Mouse (Mus musculus) adrenal gland, adult 8-10 months (tissue): ENCODE measurements around the gene Lst1. TPM values are rescaled to one million over a fixed set of nuclear protein-coding genes. Genes with fewer than 3 reads are reported as not detected.

Source experiments
- DNase-seq: peaks from one replicate; pipeline ENCODE4 v3.0.0; 2022
- total RNA-seq, 4 experiments: library from RNA; stranded (reverse); gene quantifications; 2 replicates each; pipeline ENCODE4 v1.2.4; 2022

Lst1 gene
- total RNA-seq, 4 experiments from 2014 or later = 4.7 to 11.3 (median 8.2) TPM

GRCm38 (mm10) chr17:35185639-35186611, 2.3 kb downstream of the Lst1 start:
- no peak for DNase-seq

- DNase-seq = no peak
Measured at GRCm38 (mm10) chr17:35180093-35180492, 8.1 kb downstream of the Lst1 start.

- peak; percentile 61 for DNase-seq
Measured at GRCm38 (mm10) chr17:35178528-35178927, 9.7 kb downstream of the Lst1 start.

- DNase-seq = no peak
Measured at GRCm38 (mm10) chr17:35175968-35176367, 12.3 kb downstream of the Lst1 start, which contains the start of gene Aif1. Gene Aif1 (minus strand): TSS chr17:35176068.

GRCm38 (mm10) chr17:35175382-35175781, 12.9 kb downstream of the Lst1 start:
- DNase-seq = no peak

- DNase-seq = no peak
Measured at GRCm38 (mm10) chr17:35174201-35174977, 13.8 kb downstream of the Lst1 start.

- DNase-seq = no peak
Measured at GRCm38 (mm10) chr17:35173329-35173728, 14.9 kb downstream of the Lst1 start.

- DNase-seq = no peak
Measured at GRCm38 (mm10) chr17:35172445-35173234, 15.6 kb downstream of the Lst1 start.

GRCm38 (mm10) chr17:35168541-35169207, 19.6 kb downstream of the Lst1 start:
- DNase-seq = no peak

GRCm38 (mm10) chr17:35167794-35168193, 20.4 kb downstream of the Lst1 start:
- no peak for DNase-seq

- no peak for DNase-seq
Measured at GRCm38 (mm10) chr17:35166352-35167035, 21.7 kb downstream of the Lst1 start.

GRCm38 (mm10) chr17:35165451-35166155, 22.6 kb downstream of the Lst1 start:
- no peak for DNase-seq

GRCm38 (mm10) chr17:35164568-35165450, 23.4 kb downstream of the Lst1 start, which contains the start of gene Prrc2a:
Gene Prrc2a (minus strand): TSS chr17:35164897.
- DNase-seq = peak; percentile 99

GRCm38 (mm10) chr17:35164218-35164567, 24.0 kb downstream of the Lst1 start:
- no peak for DNase-seq

GRCm38 (mm10) chr17:35163326-35164081, 24.7 kb downstream of the Lst1 start:
- DNase-seq = no peak

GRCm38 (mm10) chr17:35162730-35163129, 25.5 kb downstream of the Lst1 start:
- DNase-seq = no peak

- DNase-seq = no peak
Measured at GRCm38 (mm10) chr17:35162121-35162520, 26.1 kb downstream of the Lst1 start.

- no peak for DNase-seq
Measured at GRCm38 (mm10) chr17:35161421-35161820, 26.8 kb downstream of the Lst1 start.

- DNase-seq = no peak
Measured at GRCm38 (mm10) chr17:35159638-35160037, 28.6 kb downstream of the Lst1 start.
